Mouse (Mus musculus): ENCODE data around the gene Gm5890.
"Not testable (repeated sequence)": the region's sequence is repeated elsewhere in the genome, so short reads cannot be mapped to it uniquely, and the experiment has no call there.

The Gm5890 gene

GRCm38 (mm10) chr7:20262734-20263133 lies at the start of gene Gm5890:
Gm5890 (minus strand) TSS chr7:20262834.
- not testable (repeated sequence) for DNase-seq (ENCODE audit: low read depth)

DNA sequence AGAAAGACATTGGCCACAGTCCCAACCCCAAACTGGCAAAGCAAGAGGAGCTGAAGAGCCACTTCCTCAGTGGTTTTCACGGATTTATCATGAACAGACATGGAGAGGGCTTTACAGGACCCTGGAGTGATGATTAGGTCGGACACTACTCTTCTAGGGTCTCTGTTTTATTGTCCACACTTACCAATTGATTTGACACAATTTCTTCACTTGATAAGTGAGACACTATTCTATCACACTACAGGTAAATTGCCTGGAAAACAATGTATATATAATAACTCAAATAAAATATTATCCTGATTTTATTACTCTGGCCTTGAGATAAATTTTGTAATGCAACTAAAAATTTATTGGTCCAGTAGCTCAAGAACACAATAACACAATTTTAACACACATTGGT lies 28.9 kb downstream of the Gm5890 start, which contains the start of gene Gm4498:
Gene Gm4498 (minus strand): TSS at position 101 of the 400 bp plus-strand sequence.
- not testable (repeated sequence) for DNase-seq (ENCODE audit: low read depth)
